Mouse (Mus musculus): ENCODE results near the gene 9930022D16Rik.

9930022D16Rik gene

DNA sequence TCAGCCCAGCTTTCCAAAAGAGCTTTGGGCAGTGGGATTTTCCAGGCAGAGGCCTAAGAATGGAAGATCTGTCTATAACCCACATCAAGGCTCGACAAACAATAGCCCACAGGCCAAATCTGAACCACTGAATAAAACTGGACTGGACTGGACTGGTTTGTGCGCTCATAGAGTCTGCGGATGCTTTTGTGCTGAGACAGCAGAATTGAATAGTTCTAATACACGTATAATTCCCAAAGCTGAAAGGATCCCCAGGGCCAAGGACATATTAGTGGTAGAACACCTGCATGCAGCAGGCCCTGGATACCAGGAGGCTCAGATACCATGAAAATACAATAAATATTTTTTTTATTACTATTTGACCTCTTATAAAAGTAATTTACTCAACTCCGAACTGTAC is 42.5 kb downstream of the 9930022D16Rik start:
- no peak for DNase-seq (ENCODE audit: low spot score)

DNA sequence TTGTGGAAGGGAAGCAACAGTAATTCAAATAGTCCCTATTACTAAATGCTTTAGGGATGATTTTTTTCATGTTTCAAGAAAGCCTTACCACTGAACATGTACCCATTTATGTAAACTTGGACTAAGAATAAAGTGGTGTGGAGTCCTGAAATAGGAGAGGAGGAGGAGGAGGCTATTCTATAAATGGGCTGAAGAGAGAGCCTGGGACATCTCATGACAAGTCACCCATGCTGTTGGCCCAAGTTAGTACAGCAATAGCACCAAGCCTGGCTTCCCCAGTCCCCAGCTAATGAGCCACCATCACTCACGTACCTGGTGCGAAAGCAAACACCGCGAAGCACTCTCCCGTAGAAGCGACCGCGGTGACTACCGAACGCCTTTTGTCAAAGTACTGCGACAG is 44.4 kb downstream of the 9930022D16Rik start:
- DNase-seq (ENCODE audit: low spot score): no peak

DNA sequence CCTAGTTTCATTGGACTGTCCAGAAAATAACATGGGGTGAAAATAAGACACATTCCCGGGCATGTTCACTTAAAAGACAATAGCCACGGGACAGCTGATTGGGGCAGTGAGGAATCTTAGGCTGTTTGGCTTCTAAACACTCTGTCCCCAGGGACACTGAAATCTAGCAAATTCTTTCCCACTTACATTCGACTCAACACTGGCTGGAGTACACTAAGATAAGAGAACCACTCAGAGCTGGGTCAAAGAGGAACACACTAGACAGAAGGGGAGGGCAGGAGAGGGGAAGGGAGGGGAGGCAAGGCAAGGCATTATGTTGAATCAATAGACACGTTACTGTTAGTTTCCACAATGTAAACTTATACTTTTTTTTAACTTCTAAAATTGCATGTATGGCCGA is 46.9 kb downstream of the 9930022D16Rik start:
- no peak for DNase-seq (ENCODE audit: low spot score)

DNA sequence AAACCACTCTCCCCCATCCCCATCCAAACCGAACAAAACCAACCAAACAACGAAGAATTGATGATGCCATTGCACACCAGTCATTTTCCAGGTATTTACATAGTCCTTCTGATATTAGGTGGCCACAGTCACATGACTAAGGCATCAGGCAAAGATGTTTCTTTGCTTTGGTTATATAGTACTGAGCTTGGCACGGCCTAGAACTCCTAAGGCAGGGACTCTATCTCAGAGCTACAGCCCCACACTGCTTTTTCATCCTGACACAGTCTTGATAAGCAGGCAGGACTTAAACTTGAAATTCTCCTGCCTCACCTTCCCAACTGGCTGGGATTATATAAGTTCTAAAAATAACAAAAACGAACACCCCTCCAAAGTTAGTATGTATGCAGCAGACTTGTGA is 51.4 kb downstream of the 9930022D16Rik start:
- DNase-seq (ENCODE audit: low spot score): no peak

DNA sequence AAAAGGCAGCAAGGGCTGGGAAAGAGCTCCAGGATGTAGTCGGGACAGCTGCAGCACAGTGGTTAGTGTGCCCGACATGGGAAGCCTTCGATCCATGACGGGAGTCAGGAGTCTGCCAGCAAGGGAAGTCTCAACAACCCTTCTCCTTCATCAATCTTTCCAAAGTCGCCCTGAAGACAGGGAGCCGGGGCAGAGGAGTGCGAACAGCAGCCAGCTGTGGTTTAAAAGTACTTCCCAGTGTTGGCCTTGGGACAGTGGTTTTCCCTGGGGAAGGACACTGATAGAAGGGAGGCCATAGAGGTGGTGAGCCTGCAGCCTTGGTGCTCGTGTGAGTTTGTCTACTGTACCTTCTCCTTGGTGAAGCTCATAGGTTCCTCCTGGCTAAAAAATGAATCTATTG is 53.3 kb downstream of the 9930022D16Rik start:
- DNase-seq (ENCODE audit: low spot score): no peak

DNA sequence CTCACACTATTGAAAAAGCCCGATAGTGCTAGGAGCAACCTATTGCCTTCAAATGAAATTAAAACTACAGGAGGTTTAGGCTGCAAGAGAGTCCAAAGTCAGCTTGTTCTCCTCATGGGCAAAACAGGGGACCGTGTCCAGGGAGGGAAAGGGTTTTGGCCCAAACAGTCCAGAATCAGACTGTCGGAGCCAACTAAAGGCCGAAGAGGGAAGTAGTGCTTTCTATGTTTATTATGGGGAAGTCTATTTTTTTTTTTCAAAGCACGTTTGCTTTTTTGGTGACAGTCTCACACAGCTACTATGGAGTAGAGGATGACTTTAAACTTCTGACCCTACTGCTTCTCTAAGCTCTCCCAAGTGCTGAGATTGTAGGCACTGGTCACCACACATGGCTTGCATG is 54.4 kb downstream of the 9930022D16Rik start:
- DNase-seq (ENCODE audit: low spot score): no peak

Measured in ovary, adult 18-20 months (tissue).